Mouse (Mus musculus): ENCODE data around the gene Galnt14. TPM values are rescaled to one million over a fixed set of nuclear protein-coding genes. Genes with fewer than 3 reads are reported as not detected.

The Galnt14 gene
- total RNA-seq, 2 experiments from 2014 or later: not detected

DNA sequence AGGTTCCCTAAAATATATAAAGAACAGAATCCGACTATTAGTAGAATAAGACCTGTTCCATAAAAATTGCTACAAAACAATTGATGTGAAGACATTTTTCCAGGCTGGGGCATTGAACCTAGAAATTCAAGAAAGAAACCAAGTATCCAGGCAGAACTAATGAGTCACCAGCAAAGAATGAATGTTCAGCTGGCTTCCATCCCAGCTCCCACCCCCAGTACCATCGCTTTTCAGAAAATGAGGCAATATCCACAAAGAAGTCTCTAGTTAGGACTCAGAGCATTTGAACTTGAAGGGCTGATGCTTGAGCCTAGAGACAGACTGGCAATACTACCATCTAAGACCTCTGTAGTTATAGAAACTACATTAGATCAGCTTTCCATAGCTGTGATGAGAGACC, 118.2 kb downstream of the Galnt14 start:
- no peak for ATAC-seq (replicated peaks; ENCODE audit: low FRiP score, low TSS enrichment, poor library complexity, severe bottlenecking)

DNA sequence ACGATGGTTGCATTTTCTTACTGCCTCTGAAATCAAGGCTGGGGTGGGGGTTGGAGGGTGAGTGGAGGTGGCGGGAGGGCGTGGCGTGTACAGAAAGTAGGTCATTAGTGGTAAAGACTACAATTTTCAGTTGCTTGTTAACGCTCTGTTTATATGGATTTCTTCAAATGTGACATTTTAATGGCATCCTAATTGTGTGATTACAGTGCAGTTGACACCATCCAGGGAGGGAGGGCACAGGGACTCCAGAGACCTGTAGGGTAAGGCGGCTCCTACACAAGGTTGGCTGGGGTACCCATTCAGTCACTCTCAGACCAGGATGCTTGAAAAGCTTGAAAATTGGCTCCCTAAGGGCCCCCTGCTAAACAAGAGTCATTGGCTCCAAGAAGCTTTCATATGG, 122.7 kb downstream of the Galnt14 start:
- no peak for ATAC-seq (replicated peaks; ENCODE audit: low FRiP score, low TSS enrichment, poor library complexity, severe bottlenecking)

DNA sequence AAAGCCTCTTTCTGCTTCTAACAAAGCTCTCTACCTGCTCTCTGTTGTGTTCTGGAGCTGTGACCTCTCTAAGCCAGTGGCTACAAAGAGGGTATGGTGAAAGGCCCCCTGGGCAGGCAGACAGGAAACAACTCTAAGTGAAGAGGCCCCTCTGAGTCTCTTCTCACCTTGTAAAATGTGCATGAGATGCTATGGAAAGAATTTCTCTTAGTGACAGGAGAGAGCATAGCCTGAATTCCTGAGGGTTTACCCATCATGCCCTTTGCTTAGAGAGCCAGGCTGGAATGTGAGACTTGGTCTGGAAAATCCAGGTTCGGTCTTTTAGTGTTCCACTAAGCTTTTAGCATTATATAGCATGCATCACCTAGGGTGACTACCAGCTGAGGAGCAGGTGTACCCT, 136.1 kb downstream of the Galnt14 start:
- ATAC-seq (replicated peaks; ENCODE audit: low FRiP score, low TSS enrichment, poor library complexity, severe bottlenecking): no peak

DNA sequence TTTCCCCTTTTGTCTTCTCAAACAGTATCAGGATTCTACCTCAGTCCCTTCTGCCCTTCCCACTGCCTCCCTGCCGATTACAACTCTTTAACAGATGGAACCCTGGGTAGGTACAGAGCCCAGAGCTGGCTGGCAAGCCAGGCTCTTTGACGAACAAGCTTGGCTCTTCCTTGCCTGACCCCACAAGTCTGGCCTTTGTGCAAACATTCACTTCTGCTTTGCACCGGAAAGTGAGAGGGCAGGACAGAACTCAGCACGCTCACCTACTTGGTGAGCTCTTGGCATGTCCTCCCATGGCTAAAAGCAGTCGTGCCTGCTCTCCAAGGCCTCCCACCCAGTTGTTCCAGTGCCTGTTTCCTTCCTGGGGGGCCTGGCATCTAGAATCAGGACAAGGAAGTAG, 137.4 kb downstream of the Galnt14 start:
- no peak for ATAC-seq (replicated peaks; ENCODE audit: low FRiP score, low TSS enrichment, poor library complexity, severe bottlenecking)

DNA sequence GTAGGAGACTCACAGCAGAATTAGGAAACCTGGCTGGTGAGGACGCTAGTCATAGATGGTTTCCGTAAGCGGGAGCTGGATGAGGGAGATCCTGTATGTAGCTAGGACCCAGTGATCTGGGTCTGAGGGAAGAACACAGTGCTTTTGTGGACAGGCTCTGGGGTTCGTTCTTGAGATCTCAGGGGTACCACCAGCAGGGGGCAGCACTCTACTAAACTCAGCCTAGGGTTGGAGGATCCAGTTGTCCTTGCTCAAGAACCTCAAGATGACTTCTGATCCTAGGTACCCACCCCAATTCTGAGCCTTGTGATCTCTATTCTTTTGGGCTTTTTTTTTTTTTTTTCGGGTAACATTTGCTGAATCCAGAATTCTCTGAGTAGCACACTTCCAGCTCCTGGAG, 137.8 kb downstream of the Galnt14 start:
- ATAC-seq (replicated peaks; ENCODE audit: low FRiP score, low TSS enrichment, poor library complexity, severe bottlenecking): 0 out of 2 replicates have a peak, but pooled peaks have one; percentile 61

DNA sequence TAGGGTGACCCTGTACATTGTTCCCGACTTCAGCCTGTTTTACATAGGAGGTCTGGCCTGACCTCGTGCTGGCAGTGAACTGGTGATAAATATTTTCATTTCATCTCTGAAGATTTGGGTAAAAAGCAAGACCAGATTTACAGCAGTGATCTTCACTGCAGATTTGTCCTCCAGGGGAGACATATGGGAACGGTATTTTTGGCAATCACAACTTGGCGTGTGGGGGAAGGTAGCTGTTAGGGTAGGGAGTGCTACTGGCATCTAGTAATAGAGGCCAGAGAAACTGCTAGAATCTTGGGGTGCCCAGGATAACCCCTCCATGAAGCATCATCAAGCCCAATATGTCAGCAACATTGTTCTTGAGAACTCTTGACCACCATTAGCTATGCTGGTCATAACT, 138.3 kb downstream of the Galnt14 start:
- no peak for ATAC-seq (replicated peaks; ENCODE audit: low FRiP score, low TSS enrichment, poor library complexity, severe bottlenecking)

DNA sequence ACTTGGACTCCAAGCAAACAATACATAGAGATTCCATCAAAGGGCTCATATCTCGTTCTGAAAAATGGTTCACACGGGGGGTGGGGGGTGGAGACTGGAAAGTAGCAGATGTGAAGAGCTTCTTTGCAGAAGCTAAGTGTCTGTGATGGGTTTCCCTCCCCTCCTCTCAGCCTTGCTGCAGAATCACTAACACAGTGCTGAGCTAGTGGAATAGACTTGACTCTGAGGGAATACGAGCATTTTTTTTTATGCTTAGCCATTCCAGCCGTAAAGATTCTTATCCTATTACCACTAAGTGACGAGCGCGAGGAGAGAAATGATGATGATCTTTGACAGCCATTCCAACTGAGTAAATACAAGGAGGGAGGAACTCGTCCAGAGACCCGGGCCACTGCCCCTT, 142.0 kb downstream of the Galnt14 start:
- ATAC-seq (replicated peaks; ENCODE audit: low FRiP score, low TSS enrichment, poor library complexity, severe bottlenecking): no peak

DNA sequence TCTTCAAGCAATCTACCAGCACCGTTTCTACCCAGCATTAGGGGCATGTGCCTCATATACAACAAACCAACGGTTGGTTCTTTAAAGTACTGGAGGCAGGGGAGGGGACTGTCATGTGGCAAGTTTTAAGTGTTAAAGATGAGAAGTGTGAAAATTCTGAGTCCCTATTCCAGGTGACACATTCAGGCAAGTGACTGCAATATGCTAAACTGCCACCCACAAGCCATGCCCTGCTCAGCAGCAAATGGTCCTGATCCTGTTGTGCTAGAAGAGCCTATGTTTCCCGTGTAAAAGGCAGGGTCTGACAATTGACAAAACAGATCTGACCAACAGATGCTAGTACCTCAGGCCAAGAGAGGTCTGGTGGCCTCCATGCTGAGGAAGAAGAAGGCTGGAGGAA, 149.1 kb downstream of the Galnt14 start:
- ATAC-seq (replicated peaks; ENCODE audit: low FRiP score, low TSS enrichment, poor library complexity, severe bottlenecking): no peak

DNA sequence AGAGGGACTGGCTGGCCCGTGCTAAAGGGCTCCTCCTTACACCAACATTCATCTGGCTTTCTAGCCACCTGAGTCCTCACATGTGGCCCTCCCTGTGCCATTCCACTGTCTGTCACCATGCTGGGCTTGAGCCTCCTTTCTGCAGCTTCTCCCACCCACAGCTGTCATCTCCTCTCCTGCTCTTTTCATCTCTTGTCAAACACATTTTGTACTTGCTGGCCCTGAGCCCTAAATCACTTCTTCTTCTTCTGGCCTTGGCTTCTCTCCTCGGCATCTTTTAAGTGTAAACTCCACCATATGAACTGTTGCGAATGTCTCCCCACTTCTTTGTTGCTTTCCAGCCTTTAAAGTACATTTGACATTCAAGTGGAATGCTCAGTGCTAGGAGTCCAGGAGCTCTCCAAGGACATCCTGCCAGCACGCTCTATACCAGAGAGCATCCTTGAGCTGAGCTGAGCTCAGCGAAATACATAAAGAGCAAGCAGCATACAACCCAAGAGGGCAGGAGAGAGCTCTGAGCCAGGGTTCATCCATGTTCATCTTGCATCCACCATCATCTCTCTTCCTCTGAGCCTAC, 150.0 kb downstream of the Galnt14 start:
- no peak for ATAC-seq (replicated peaks; ENCODE audit: low FRiP score, low TSS enrichment, poor library complexity, severe bottlenecking)

DNA sequence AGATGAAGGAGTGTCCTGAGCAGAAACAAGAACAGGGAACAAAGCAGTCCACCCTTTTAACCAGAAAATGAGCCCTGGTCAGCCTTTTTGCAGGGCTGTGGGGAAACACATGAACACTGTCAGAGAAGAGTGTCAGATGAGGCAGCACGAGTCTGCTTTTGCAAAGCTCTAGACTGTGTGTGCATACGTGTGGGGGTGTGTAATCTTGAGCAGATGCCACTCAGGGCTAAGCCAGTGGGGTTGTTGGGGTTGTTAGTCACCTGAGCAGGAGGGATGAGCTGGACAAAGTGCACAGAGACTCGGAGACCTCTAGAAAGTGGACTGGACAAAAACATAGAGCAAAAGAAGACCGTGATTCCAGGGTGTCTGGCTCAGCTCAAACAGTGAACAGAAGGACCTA, 150.8 kb downstream of the Galnt14 start:
- no peak for ATAC-seq (replicated peaks; ENCODE audit: low FRiP score, low TSS enrichment, poor library complexity, severe bottlenecking)

DNA sequence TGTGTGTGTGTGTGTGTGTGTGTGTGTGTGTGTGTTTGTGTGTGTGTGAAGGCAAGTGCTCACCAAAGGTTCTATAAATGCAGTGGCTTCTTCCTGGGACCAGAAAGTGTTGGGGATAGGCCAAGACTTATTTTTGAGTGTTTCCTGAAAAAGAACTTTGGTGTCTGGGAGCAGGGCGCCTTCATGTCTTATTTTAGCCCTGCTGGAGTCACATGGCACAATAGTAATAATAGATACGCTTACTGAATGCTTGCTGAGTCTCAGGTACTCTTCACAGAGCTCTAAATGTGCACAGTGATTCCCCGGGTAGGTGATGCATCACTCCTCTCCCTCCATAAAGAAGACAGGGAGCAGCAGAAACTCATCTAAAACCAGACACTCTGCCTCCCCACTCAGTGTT, 153.2 kb downstream of the Galnt14 start:
- no peak for ATAC-seq (replicated peaks; ENCODE audit: low FRiP score, low TSS enrichment, poor library complexity, severe bottlenecking)

DNA sequence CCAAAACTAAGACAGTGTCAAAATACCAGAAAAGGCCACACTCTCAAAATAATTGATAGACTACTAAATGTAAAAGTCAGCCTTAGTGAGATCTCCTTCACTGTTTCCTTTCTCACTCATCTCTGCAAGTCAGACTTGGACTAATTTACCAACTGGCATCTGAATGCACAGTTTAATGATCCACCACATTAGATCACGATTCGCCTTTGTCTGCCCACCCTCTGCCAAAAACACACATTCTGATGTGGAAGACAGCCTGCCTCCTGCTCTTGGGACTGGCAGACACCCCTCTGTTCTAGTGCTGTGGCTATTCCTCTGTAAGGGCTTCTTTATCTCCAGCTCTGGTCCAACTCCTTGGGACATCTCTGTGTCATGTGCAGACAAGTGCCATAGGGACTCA, 153.8 kb downstream of the Galnt14 start:
- no peak for ATAC-seq (replicated peaks; ENCODE audit: low FRiP score, low TSS enrichment, poor library complexity, severe bottlenecking)

DNA sequence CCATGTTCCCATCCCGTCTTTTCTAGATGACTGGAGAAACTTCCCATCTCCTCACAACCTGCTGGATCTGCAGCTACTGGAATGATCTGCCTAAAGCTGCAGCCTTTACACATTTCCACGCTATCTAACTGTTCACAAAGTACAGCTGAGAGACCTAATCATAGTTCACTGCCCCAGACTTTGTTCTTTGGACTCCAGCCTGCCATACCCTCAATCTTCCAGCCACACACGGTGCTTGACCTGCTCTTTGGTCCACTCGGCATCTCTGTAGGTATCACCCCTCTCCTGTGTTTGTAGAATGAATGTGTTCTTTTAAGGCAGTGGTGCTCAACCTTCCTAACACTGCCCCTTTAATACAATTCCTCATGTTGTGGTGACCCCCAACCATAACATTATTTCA, 155.6 kb downstream of the Galnt14 start:
- ATAC-seq (replicated peaks; ENCODE audit: low FRiP score, low TSS enrichment, poor library complexity, severe bottlenecking): no peak

DNA sequence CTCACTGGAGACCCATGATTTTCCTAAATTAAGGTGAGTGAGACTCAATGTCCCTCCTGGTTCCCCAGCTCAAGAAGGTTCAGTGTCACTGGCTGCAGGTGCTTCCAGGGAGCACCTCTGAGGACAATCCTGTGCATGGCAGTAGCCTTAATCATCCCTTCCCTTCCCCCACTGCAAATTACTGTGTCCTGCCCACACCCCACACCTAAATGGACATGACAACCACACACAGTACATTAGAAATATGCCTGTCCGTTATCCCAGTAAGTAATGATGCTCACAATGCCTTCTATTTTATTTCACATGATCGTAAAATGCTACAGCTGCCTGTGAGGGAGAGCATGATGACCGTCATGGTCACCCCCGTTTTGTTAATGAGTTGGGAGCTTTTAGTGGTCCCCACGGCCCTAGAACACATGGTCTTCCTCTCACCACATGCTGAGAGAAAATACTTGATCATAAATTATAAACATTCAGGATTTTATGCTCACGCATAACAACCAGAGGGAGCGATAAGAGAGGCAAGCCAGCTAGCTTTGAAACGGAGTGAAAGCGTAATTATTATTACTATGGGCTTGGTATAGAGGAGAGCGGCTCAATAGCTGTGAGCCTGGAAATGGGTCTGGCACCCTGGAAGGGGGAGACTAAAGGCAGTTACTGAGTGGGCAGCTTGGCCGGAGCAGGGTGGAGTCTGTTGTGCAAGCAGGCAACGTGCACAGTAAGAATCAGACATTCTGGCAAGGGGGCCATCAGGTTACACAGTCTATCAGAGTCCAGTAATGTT, 161.3 kb downstream of the Galnt14 start:
- no peak for ATAC-seq (replicated peaks; ENCODE audit: low FRiP score, low TSS enrichment, poor library complexity, severe bottlenecking)

DNA sequence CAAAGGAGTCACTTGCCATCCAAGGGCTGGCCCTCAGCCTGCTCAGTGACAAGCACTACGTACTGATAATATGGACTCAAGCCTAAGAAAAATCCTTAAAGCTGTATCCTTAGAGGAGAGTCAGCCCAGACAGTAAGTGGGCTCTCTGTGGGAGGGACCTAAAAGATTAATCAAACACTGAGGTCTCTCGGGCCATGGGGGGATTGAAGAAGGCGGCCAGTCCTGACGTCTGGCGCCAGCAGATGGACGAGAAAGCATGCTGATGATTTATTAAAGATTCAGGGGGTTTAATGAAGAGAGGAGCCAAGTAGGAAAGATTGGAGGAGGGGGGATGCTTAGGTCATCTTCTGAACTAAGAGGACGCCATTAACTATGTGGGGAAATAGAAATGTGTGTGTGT, 162.1 kb downstream of the Galnt14 start:
- no peak for ATAC-seq (replicated peaks; ENCODE audit: low FRiP score, low TSS enrichment, poor library complexity, severe bottlenecking)

DNA sequence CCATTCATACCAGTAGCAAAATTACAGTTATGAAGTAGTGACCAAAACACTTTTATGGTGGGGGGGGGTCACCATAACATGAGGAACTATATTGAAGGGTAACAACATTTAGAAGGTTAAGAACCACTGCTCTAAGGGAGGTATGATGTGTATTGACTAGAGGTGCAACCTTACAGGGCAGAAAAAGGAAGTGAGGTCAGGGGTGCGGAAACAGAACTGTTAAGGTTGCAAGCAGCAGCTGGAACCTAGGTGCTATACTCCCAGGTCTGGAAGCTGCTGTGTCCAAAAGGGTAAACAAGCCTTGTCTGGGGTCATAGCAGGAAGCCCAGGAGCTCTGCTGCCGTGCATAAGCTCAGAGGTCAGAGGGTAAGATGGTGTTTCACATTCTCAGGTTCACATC, 162.8 kb downstream of the Galnt14 start:
- no peak for ATAC-seq (replicated peaks; ENCODE audit: low FRiP score, low TSS enrichment, poor library complexity, severe bottlenecking)

DNA sequence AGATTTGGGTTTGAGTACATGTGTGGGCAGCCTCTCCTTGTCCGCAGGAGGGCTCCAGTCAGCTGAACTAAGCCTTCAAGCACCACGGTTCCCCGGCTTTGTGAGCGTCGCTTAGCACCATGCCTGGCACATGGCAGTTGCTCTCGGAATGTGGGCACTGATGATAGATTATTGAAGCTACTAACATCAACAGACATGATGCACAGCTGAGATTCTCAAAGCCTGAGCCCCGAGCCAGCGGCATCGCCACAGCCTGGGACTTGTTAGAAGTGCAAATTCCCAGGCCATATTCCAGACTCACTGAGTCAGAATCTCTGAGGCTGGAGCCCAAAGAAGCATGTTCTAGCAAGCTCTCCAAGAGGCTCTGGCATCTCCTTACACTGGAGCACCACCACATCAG, 168.3 kb downstream of the Galnt14 start:
- ATAC-seq (replicated peaks; ENCODE audit: low FRiP score, low TSS enrichment, poor library complexity, severe bottlenecking): no peak

DNA sequence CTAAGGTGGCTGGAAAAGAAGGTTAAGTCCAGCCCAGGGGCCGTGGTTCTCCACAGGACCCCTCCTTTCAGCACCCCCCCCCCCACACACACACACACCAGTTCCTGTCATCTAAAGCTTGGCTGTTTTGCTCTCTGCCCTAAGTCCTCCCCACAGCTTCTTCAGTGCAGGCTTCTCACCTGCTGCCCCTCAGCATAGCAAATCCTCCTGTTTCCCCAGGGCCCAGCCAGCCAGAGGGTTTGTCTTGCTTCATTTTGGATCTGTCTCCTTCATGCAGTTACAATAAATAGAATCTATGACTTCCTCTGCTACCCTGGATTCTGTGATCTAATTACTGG, 169.1 kb downstream of the Galnt14 start:
- ATAC-seq (replicated peaks; ENCODE audit: low FRiP score, low TSS enrichment, poor library complexity, severe bottlenecking): no peak

DNA sequence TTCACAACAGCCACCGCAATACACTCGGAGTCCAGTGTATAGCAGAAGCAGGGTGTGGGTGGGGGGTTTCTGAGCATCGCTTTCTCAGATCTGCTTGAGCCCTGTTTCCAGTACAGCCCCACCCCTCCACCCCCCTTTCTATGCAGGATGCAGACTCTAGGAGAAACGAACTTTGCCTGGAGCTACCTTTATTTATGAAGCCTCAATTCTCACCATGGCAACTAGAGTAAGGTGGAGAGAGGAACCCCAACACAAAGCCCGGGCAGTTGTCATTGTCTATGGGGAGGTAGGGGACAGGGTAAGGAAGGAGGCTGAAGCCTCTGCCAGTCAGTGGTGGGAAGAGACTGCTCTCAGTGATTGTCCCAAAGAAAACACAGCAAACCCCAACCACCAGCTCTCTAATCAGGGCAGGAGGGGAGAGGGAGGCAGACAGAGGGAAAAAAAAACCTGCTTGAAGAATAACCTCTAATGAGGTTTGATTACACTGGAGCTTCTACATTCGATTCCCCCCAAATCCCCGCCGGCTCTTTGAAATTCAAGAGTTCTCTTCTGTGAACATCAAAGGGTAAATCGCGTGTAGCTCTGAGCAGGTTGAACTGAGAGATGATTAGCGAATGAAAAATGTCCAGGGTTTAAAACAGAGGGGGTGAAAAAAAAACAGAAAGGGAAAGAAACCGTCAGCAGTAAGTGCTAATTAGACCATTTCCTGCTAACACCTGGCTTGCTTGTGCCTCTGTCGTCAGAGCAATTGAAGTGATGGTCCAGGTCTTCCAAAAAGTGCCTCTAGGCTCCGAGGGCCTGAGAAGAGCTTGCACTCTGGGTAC, 169.6 kb downstream of the Galnt14 start:
- no peak for ATAC-seq (replicated peaks; ENCODE audit: low FRiP score, low TSS enrichment, poor library complexity, severe bottlenecking)

DNA sequence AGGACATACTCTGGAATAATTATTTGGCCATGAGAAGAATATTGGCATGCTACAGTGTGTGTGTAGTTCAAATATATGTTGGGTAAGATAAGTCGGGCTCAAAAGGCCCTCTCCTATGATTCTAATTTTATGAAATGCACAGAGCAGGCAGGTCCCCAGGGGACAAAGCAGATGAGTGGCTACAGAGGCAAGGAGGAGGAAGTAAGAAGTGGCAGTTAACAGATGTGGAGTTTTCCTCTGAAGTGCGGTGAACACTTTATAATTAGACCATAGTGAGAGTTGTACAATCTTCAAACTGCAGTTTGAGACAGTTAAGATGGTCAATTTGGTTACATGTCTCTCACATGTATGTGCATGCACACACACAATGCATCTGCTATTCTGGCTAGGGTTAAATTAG, 178.4 kb downstream of the Galnt14 start:
- no peak for ATAC-seq (replicated peaks; ENCODE audit: low FRiP score, low TSS enrichment, poor library complexity, severe bottlenecking)

DNA sequence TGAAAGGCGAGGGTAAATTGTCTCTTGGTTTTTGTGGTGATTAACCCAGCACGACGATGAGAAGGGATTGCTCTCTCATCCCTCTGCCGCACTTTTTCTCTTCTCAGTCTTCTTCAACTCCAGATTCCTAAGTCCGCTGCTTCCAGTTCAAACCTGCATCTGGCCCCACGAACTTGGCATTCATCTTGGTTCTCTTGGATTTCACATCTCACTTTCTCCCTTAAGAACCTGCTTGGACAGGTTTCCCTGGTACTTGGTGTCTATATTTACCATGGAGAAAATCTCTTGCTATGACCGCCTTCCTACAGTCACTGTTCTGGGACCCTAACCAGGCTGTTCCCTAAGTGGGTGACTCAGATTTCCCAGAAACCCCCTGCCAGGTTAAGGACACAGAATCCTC, 188.1 kb downstream of the Galnt14 start:
- no peak for ATAC-seq (replicated peaks; ENCODE audit: low FRiP score, low TSS enrichment, poor library complexity, severe bottlenecking)
